Mouse (Mus musculus) cerebellum, adult 8-10 months (tissue): ENCODE measurements around the gene Ahsg.

Source experiments
- DNase-seq: peaks from one replicate; pipeline ENCODE4 v3.0.0; 2022

Gene Ahsg

DNA sequence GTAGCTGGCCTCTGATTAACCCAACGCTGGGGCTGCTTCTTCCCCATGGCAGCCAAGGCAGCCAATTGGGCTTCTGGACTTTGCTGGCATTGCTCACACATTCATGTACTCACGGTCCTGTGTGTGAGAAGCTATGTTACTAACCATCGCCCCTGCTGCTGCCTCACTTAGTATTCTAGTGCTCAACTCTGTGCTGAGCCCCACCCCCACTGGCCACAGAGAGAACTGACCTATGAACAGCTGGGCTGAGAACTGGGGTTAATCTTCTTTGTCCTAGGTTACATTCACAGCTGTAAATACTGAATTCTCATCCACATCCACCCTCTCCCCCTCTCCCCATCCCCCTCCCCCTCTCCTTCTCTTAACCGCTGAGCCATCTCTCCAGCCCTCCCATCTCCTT, 2.2 kb upstream of the Ahsg start:
- DNase-seq: no peak

DNA sequence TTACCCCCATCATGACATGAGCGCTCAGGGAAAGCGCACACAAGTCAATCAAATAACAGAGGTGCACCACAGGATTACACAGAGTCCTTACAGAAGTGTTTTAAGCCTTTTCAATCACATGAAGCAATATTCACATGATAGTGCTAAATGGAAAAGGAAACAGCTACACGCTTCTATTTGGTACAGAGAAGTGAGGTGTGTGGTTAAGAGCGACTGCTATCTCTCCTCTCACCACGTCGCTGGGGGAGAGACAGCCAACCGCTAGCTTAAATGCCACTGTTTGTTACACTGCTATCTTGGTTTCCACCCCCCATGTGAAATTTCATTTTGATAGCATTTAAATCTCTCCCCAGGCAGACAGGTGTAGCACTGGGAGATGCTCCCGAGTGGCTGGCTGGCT, 1.4 kb upstream of the Ahsg start:
- no peak for DNase-seq

GRCm38 (mm10) chr16:22891733-22892154, 667 bp downstream of the Ahsg start:
- no peak for DNase-seq

DNA sequence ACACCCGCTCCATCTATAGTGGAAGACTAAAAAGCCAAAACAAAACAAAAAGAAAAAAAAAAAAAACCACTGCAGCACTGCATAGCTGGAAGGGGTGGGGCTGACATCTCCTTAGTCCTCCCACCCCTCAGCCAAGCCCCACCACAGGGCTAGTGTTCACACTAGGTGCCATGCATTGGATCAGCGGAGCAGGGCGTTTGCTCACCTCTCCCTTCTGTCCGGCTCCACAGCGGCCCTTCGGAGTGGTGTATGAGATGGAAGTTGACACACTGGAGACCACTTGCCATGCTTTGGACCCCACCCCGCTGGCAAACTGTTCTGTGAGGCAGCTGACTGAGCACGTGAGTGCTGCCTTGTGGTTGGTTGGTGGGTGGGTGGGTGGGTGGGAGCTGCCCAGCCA, 3.0 kb downstream of the Ahsg start:
- DNase-seq: no peak

DNA sequence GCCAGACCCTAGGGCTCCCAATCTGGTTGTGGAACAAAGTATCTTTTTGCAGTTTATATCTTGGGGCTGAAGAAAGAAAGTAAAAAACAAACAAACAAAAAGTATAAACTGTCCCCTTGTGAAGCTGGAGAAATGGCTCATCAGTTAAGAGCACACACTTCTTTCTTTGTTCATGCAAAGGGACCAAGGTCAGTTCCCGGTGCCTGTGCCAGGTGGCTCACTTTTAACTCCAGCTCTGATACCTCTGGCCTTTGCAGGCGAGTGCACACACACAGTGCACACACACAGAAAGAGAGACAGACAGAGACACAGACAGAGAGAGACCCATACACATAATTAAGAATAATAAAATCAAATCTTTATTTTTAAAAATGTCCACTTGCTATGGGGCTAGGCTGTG, 5.5 kb downstream of the Ahsg start:
- DNase-seq: no peak

- no peak for DNase-seq
Observed at GRCm38 (mm10) chr16:22899346-22899745, 8.3 kb downstream of the Ahsg start.

GRCm38 (mm10) chr16:22899866-22900570, 8.9 kb downstream of the Ahsg start:
- DNase-seq: no peak

DNA sequence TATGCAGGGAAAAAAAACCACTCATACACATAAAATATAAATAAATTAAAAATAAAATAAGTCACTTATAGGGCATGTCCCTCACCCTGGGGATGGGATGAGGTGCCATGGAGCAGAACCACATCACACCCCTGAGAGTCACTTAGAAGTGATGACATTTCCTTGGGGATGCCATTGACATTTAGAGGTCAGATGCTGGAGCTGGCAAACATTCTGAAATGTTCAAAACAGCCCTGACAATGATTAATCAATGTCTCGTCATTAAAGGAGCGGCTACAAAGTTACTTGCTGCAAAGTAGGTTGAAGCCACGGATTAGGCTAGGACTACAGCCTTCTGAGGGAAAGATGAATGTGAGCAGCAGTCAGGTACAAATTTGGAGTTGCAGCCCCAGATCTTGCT, 10.2 kb downstream of the Ahsg start:
- DNase-seq: no peak

GRCm38 (mm10) chr16:22909290-22909689, 18.2 kb downstream of the Ahsg start:
- DNase-seq: no peak

DNA sequence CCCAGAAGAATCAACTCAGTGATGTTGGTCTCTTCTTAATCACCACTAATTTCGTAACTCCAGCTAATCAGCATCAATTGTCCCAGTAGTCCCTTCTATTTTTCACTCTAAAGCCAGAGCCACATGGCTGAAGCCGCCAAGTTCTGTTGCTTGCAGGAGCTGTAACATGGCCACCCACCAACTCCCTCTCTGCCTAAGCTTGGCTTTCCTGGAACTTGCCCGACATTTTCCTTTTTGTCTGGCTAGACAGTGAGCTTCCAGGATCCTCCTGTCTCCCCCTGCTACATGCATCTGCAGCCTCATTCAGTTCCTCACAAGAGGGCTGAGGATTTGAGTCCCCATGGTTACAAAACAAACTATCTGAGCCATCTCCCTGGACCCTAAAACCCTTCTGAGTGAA, 20.9 kb downstream of the Ahsg start:
- DNase-seq: no peak

DNA sequence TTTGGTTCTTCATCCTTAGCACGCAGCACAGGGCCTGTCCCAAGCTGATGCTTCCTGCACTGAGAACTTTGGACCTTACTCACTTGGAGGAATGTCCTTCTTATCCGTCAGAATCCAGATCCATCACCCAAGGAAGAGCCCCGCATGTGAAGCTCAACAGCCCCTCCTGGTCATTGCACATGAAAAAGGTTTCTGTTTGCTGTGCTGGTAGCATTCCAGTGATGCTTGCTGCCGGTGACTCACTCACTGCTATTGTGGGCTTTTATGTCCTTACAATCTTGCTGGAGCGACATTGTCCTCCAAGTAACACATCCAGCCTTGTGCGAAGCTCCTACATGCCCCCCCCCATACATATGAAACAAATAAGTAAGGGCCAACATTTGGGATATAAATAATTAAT, 21.8 kb downstream of the Ahsg start:
- DNase-seq: no peak

DNA sequence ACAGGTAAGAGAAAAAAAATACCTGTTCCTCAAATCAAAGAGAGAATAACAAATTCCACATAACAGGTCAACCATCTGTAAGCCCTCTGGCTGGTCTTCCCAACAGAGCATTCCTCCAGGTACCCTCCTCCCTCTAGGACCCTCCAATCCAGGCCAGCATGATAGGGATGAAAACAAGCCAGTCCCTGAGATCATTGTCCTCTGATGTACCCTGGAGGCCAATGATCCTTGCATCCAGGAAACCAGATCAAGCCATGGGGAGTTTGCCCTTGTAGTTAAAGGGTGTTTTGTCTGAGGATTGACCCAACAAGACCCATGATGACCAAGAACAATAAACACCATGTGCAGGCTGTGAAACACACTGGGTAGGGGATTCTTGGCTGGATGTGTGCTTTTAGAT, 23.2 kb downstream of the Ahsg start:
- DNase-seq: no peak

DNA sequence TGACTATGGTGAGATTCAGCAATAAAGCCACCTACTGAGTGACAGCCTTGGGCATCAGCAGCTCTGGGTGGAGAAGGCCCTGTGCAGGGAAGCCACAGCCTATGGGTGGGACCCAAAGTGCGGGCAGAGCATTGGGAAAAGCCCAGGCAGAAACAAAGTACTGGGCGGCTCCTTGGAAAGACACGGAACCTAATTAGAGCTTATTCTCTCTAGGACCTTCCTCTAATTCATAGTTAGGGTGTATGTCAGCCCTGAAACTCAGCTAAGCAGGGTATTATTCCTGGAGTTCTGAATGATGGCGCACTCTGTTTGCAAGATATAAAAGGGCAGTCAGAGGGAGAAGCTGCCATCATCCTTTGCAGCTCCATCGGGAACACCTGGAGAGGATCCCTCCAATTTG, 27.0 kb downstream of the Ahsg start, which contains the start of gene Fetub:
Gene Fetub (plus strand): TSS at position 301 of the 400 bp plus-strand sequence.
- no peak for DNase-seq

DNA sequence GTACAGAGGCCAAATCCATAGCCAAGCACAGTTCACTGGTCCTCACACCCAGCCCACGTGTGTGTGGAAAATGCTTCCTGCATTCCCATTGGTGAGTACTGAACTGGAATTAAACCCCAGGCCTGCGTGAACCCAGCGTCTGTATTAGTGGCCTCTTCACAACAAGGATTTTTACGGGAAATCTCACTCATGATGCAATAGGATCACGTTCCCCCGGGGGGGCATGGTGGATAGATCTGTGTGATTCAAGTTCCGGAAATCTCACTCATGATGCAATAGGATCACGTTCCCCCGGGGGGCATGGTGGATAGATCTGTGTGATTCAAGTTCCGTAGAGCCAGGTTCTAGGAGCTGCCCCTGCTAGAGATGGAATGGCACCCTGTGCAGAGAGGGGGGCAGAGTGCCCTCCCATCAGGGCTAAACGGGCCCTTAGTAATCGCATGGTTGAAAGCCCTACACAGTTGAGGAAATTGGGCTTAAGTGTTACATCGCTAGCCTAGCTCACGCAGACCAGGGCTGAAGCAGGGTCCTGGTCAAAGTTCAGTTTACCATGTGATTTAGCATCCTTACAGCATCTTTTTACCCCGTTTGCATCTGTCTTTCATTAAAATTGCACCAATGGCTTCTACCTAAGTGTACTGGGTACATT, 27.7 kb downstream of the Ahsg start:
- DNase-seq: no peak

- no peak for DNase-seq
Observed at GRCm38 (mm10) chr16:22919971-22920854, 29.1 kb downstream of the Ahsg start.

GRCm38 (mm10) chr16:22921761-22922160, 30.7 kb downstream of the Ahsg start:
- DNase-seq: no peak

- no peak for DNase-seq
Observed at GRCm38 (mm10) chr16:22922433-22922832, 31.4 kb downstream of the Ahsg start.

DNA sequence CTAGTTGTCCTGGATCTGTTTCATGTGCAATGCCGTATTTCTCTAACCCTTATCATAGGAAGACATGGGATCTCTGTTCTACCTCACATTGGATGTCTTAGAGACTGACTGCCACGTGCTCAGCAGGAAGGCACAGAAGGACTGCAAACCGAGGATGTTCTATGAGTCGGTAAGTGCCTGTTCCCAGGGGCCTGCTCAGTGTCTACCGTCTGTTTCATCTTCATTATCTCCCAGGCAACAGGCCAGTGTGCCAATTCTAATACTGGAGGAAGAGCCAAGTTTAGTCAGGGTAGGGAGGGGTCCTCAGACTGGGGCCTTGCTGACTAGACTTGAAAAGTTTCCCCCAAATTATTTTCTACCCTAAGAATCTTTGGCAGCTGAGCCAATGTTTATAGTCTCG, 38.5 kb downstream of the Ahsg start:
- DNase-seq: no peak

DNA sequence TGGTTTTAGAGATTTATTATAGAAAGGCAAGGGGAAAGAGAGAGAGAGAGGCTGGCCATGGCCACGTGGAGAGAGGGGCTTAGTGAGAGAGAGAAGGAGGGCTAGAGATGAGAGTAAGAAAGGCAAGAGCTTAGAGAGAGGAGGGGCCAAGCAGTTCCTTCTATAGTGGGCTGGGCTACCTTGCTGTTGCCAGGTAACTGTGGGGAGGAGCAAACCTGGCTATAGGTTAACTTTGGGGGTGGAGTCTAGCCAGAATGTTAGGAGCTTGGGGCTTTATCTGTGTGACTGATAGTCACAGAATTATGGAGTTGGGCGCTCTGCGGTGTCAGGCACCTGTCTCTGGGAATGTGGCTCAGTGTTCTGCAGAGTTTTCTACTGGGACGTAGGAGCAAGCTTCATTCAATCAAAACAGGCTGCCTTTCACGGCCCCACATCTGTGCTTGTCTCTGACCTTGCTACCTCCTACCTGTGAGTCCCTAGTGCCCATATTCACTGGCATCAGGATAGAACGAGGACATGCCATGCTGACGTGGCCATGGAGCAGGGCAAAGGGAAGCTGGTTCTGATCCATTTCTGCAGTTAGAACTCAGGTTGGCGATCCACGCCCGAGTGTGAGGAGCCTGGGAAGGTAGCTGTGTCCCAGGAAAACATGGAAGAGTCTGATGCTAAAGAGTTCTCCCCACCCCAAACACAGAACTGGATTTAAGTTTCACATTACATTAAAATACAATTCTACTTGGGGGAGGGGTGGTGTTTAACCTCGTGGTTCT, 40.5 kb downstream of the Ahsg start:
- no peak for DNase-seq

GRCm38 (mm10) chr16:22937631-22938030, 46.6 kb downstream of the Ahsg start:
- no peak for DNase-seq

DNA sequence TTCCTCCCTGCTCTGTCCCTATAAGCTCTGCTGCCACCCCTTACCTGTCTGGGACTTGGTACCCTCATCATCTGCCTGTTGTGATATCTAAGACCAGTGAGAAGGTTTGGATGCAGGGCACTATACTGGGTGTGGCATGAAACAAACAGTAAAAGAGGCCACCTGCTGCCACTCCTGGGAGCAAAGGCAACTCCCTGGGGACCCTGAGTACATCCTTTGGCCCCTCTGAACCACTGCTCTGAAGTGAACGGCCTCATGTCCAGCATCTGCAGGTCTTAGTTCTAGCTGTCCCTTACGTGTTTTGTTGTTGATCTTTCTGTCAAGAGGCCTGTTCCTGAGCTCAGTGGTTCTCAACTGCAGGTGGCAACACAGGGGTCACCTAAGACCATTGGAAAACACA, 47.5 kb downstream of the Ahsg start:
- no peak for DNase-seq

- DNase-seq: no peak
Observed at GRCm38 (mm10) chr16:22939120-22939695, 48.1 kb downstream of the Ahsg start.
